Mouse (Mus musculus): ENCODE data around the gene Tex36. TPM values are rescaled to one million over a fixed set of nuclear protein-coding genes. Genes with fewer than 3 reads are reported as not detected.

Gene Tex36
- polyA plus RNA-seq, 1 experiment = not detected

DNA sequence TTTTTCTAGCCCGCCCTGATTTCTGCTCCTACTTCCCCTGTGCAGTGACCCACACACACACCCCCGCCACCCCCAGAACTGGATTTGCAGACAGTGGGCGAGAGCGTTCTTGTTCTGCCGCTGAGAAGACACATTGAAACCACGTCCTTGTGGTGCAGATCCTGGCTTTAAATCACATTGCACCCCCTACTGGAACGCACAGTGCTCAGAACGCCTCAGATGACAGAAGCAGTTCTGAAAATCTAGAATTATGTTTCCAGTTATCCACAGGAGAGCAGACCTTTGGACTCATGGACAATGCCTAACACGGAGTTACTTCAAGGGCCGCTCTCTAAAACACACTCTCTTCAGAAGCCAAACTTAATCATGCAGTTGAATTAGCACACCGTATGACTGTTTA is 18.8 kb upstream of the Tex36 start:
- TF ChIP-seq EP300 (IDR thresholded peaks at IDR 0.05; ENCODE audit: insufficient read depth, low read depth, low read length) (no peak), CTCF (IDR thresholded peaks at IDR 0.05; ENCODE audit: low read depth, low read length) (peak; percentile 45)
- H3K27ac ChIP-seq (ENCODE audit: insufficient read depth, low read length) = no peak overlapping the region
- H3K27me3 ChIP-seq (ENCODE audit: control insufficient read depth, insufficient read depth, low read length, poor library complexity, severe bottlenecking) = no peaks in the 10 kb centered on the region
- H3K36me3 ChIP-seq (ENCODE audit: control insufficient read depth, insufficient read depth, low read length, poor library complexity, severe bottlenecking) = no peaks in the 10 kb centered on the region
- H3K9me3 ChIP-seq (replicated peaks; ENCODE audit: control insufficient read depth, insufficient read depth, low read length, poor library complexity, severe bottlenecking) = no peaks in the 10 kb centered on the region; the same call in 1 of the 2 replicates
- H3K4me1 ChIP-seq (ENCODE audit: control insufficient read depth, insufficient read depth, low read length) = no peaks in the 10 kb centered on the region
- H3K9ac ChIP-seq (ENCODE audit: low read depth, poor library complexity, severe bottlenecking) = no peak overlapping the region
- no peak overlapping the region for H3K4me3 ChIP-seq (ENCODE audit: low read depth, low read length)

- Histone ChIP-seq H3K4me3 (ENCODE audit: low read depth, low read length) (no peak overlapping the region), H3K27me3 (ENCODE audit: control insufficient read depth, insufficient read depth, low read length, poor library complexity, severe bottlenecking) (no peaks in the 10 kb centered on the region), H3K27ac (ENCODE audit: insufficient read depth, low read length) (no peak overlapping the region), H3K9ac (ENCODE audit: low read depth, poor library complexity, severe bottlenecking) (no peak overlapping the region), H3K4me1 (ENCODE audit: control insufficient read depth, insufficient read depth, low read length) (no peaks in the 10 kb centered on the region), H3K36me3 (ENCODE audit: control insufficient read depth, insufficient read depth, low read length, poor library complexity, severe bottlenecking) (no peaks in the 10 kb centered on the region), H3K9me3 (replicated peaks; ENCODE audit: control insufficient read depth, insufficient read depth, low read length, poor library complexity, severe bottlenecking) (no peaks in the 10 kb centered on the region; the same call in 1 of the 2 replicates)
- TF ChIP-seq CTCF (IDR thresholded peaks at IDR 0.05; ENCODE audit: low read depth, low read length) (no peak), EP300 (IDR thresholded peaks at IDR 0.05; ENCODE audit: insufficient read depth, low read depth, low read length) (no peak), POLR2A (IDR thresholded peaks at IDR 0.05; ENCODE audit: insufficient read depth, low read length) (no peak)
Observed at GRCm38 (mm10) chr7:133612981-133613380, 11.0 kb upstream of the Tex36 start.

- TF ChIP-seq EP300 (IDR thresholded peaks at IDR 0.05; ENCODE audit: insufficient read depth, low read depth, low read length) (no peak), POLR2A (IDR thresholded peaks at IDR 0.05; ENCODE audit: insufficient read depth, low read length) (no peak), CTCF (IDR thresholded peaks at IDR 0.05; ENCODE audit: low read depth, low read length) (no peak)
- Histone ChIP-seq H3K4me3 (ENCODE audit: low read depth, low read length) (no peak overlapping the region), H3K4me1 (ENCODE audit: control insufficient read depth, insufficient read depth, low read length) (peaks cover 2% of the 10 kb centered on the region), H3K27me3 (ENCODE audit: control insufficient read depth, insufficient read depth, low read length, poor library complexity, severe bottlenecking) (no peaks in the 10 kb centered on the region), H3K9me3 (replicated peaks; ENCODE audit: control insufficient read depth, insufficient read depth, low read length, poor library complexity, severe bottlenecking) (no peaks in the 10 kb centered on the region), H3K36me3 (ENCODE audit: control insufficient read depth, insufficient read depth, low read length, poor library complexity, severe bottlenecking) (no peaks in the 10 kb centered on the region), H3K9ac (ENCODE audit: low read depth, poor library complexity, severe bottlenecking) (no peak overlapping the region), H3K27ac (ENCODE audit: insufficient read depth, low read length) (no peak overlapping the region)
Observed at GRCm38 (mm10) chr7:133609585-133609984, 7.6 kb upstream of the Tex36 start.

GRCm38 (mm10) chr7:133608631-133609340 is 6.8 kb upstream of the Tex36 start:
- Histone ChIP-seq H3K27me3 (ENCODE audit: control insufficient read depth, insufficient read depth, low read length, poor library complexity, severe bottlenecking) (no peaks in the 10 kb centered on the region), H3K9me3 (replicated peaks; ENCODE audit: control insufficient read depth, insufficient read depth, low read length, poor library complexity, severe bottlenecking) (no peaks in the 10 kb centered on the region), H3K9ac (ENCODE audit: low read depth, poor library complexity, severe bottlenecking) (no peak overlapping the region), H3K27ac (ENCODE audit: insufficient read depth, low read length) (no peak overlapping the region), H3K36me3 (ENCODE audit: control insufficient read depth, insufficient read depth, low read length, poor library complexity, severe bottlenecking) (no peaks in the 10 kb centered on the region), H3K4me1 (ENCODE audit: control insufficient read depth, insufficient read depth, low read length) (peaks cover 2% of the 10 kb centered on the region), H3K4me3 (ENCODE audit: low read depth, low read length) (no peak overlapping the region)
- TF ChIP-seq CTCF (IDR thresholded peaks at IDR 0.05; ENCODE audit: low read depth, low read length) (no peak), EP300 (IDR thresholded peaks at IDR 0.05; ENCODE audit: insufficient read depth, low read depth, low read length) (no peak), POLR2A (IDR thresholded peaks at IDR 0.05; ENCODE audit: insufficient read depth, low read length) (no peak)

DNA sequence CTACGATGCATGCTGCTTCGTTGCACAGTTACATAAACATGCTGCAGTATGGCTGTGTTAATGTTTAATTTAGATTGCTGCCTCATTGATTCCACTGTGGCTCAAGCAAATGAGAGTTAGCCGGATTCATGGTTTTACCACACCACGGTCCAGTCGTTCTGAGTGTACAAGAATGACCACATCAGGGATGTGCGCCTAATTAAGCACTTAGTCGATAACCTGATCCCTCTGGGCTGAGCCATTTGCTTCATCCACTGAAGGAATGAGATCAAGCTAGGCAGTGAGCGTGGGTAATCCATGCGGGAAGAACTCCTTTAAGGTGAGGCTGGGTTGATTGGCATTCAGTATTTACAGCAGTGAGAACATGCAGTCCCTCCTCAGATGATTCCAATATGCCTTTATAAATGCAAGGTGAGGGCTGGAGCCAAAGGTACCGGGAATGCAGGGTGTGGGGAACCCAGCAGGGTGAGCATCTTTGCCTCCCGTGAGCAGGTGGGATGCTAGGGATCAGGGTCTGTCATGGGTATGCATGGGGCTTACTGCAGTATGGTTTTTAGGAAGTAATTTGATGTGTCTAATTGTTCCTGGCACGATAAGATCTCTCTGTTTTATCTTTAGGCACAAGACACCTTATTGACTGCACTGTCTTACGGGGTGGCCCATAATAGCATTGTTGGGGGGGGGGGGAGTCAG is 6.1 kb upstream of the Tex36 start:
- Histone ChIP-seq H3K27me3 (ENCODE audit: control insufficient read depth, insufficient read depth, low read length, poor library complexity, severe bottlenecking) (no peaks in the 10 kb centered on the region), H3K27ac (ENCODE audit: insufficient read depth, low read length) (no peak overlapping the region), H3K4me3 (ENCODE audit: low read depth, low read length) (no peak overlapping the region), H3K4me1 (ENCODE audit: control insufficient read depth, insufficient read depth, low read length) (peaks cover 2% of the 10 kb centered on the region), H3K9ac (ENCODE audit: low read depth, poor library complexity, severe bottlenecking) (no peak overlapping the region), H3K9me3 (replicated peaks; ENCODE audit: control insufficient read depth, insufficient read depth, low read length, poor library complexity, severe bottlenecking) (no peaks in the 10 kb centered on the region), H3K36me3 (ENCODE audit: control insufficient read depth, insufficient read depth, low read length, poor library complexity, severe bottlenecking) (no peaks in the 10 kb centered on the region)
- TF ChIP-seq CTCF (IDR thresholded peaks at IDR 0.05; ENCODE audit: low read depth, low read length) (no peak), EP300 (IDR thresholded peaks at IDR 0.05; ENCODE audit: insufficient read depth, low read depth, low read length) (no peak), POLR2A (IDR thresholded peaks at IDR 0.05; ENCODE audit: insufficient read depth, low read length) (no peak)

GRCm38 (mm10) chr7:133607331-133607730 is 5.4 kb upstream of the Tex36 start:
- Histone ChIP-seq H3K4me1 (ENCODE audit: control insufficient read depth, insufficient read depth, low read length) (peaks cover 2% of the 10 kb centered on the region), H3K9ac (ENCODE audit: low read depth, poor library complexity, severe bottlenecking) (no peak overlapping the region), H3K36me3 (ENCODE audit: control insufficient read depth, insufficient read depth, low read length, poor library complexity, severe bottlenecking) (no peaks in the 10 kb centered on the region), H3K9me3 (replicated peaks; ENCODE audit: control insufficient read depth, insufficient read depth, low read length, poor library complexity, severe bottlenecking) (no peaks in the 10 kb centered on the region), H3K27ac (ENCODE audit: insufficient read depth, low read length) (no peak overlapping the region), H3K4me3 (ENCODE audit: low read depth, low read length) (no peak overlapping the region), H3K27me3 (ENCODE audit: control insufficient read depth, insufficient read depth, low read length, poor library complexity, severe bottlenecking) (no peaks in the 10 kb centered on the region)
- TF ChIP-seq POLR2A (IDR thresholded peaks at IDR 0.05; ENCODE audit: insufficient read depth, low read length) = no peak
- no peak for TF ChIP-seq EP300 (IDR thresholded peaks at IDR 0.05; ENCODE audit: insufficient read depth, low read depth, low read length)
- no peak for TF ChIP-seq CTCF (IDR thresholded peaks at IDR 0.05; ENCODE audit: low read depth, low read length)

Measured in ES-Bruce4 (cell line).